Mouse (Mus musculus): ENCODE results near the gene Ugt1a6a.

GRCm38 (mm10) chr1:88234248-88234610 is 99.6 kb downstream of the Ugt1a6a start:
- TF ChIP-seq CTCF (conservative IDR thresholded peaks at IDR 0.05; ENCODE audit: insufficient read depth, insufficient read length, low read depth, low read length) (no peak), POLR2A (IDR thresholded peaks at IDR 0.05; ENCODE audit: low read depth, low read length) (no peak)

Data from kidney, adult 2 months (tissue).